Mouse (Mus musculus): ENCODE measurements at regions not wholly inside any gene's neighbourhood (a gene's known extent, or its start where the extent isn't known, plus 50 kb on each side); places are given as distances from the start of the nearest gene placed in this dataset.

GRCm38 (mm10) chr12:16218906-16219305, 391.9 kb downstream of the Lpin1 start:
- no peak for TF ChIP-seq MAFK (IDR thresholded peaks at IDR 0.05; ENCODE audit: insufficient read depth, low read depth, low read length)
- no peak for TF ChIP-seq ZC3H11A (IDR thresholded peaks at IDR 0.05; ENCODE audit: borderline replicate concordance, low read depth, low read length)
- no peak for TF ChIP-seq HCFC1 (IDR thresholded peaks at IDR 0.05; ENCODE audit: borderline replicate concordance, insufficient read depth, low read length)
- in situ Hi-C loops (cut with MboI; ENCODE audit: low sequenced_read_pairs in 2 of 2, unreplicated experiment in 2 of 2) = no loop called here
- no peaks in the 10 kb centered on the region for H3K9me3 ChIP-seq (ENCODE audit: control insufficient read depth, insufficient read depth, low read depth, low read length)
- DNase-seq (ENCODE audit: low read depth, low spot score) = no peak
- H3K9ac ChIP-seq (ENCODE audit: insufficient read depth, low read depth, low read length, poor library complexity, severe bottlenecking) = no peak overlapping the region
- no peak overlapping the region for H3K27ac ChIP-seq (ENCODE audit: insufficient read depth, low read depth, low read length, poor library complexity, severe bottlenecking)
- H3K4me1 ChIP-seq (ENCODE audit: control insufficient read depth in 2 of 2, insufficient read depth in 2 of 2, low read length in 2 of 2, poor library complexity in 1 of 2) = no peaks in the 10 kb centered on the region
- no peaks in the 10 kb centered on the region for H3K36me3 ChIP-seq (ENCODE audit: control insufficient read depth, insufficient read depth, low read length, poor library complexity, severe bottlenecking)
- no peak overlapping the region for H3K4me3 ChIP-seq (ENCODE audit: insufficient read depth in 1 of 2, low read depth in 1 of 2, low read length in 2 of 2, poor library complexity in 1 of 2, severe bottlenecking in 1 of 2)

- Histone ChIP-seq H3K9me3 (ENCODE audit: control insufficient read depth, insufficient read depth, low read depth, low read length) (no peaks in the 10 kb centered on the region), H3K9ac (ENCODE audit: insufficient read depth, low read depth, low read length, poor library complexity, severe bottlenecking) (no peak overlapping the region), H3K4me3 (ENCODE audit: insufficient read depth in 1 of 2, low read depth in 1 of 2, low read length in 2 of 2, poor library complexity in 1 of 2, severe bottlenecking in 1 of 2) (no peak overlapping the region), H3K36me3 (ENCODE audit: control insufficient read depth, insufficient read depth, low read length, poor library complexity, severe bottlenecking) (no peaks in the 10 kb centered on the region), H3K27ac (ENCODE audit: insufficient read depth, low read depth, low read length, poor library complexity, severe bottlenecking) (no peak overlapping the region), H3K4me1 (ENCODE audit: control insufficient read depth in 2 of 2, insufficient read depth in 2 of 2, low read length in 2 of 2, poor library complexity in 1 of 2) (no peaks in the 10 kb centered on the region)
- in situ Hi-C loops (cut with MboI; ENCODE audit: low sequenced_read_pairs in 2 of 2, unreplicated experiment in 2 of 2) = no loop called here
- no peak for DNase-seq (ENCODE audit: low read depth, low spot score)
- TF ChIP-seq ZNF384 (IDR thresholded peaks at IDR 0.05; ENCODE audit: low read depth, low read length) (0 out of 2 replicates have a peak, but pooled peaks have one; percentile 8), CHD2 (IDR thresholded peaks at IDR 0.05; ENCODE audit: low read depth, low read length) (no peak)
Measured at GRCm38 (mm10) chr12:16210553-16210952, 393.8 kb upstream of the Trib2 start.

GRCm38 (mm10) chr12:16210111-16210510, 393.4 kb upstream of the Trib2 start:
- Histone ChIP-seq H3K4me1 (ENCODE audit: control insufficient read depth in 2 of 2, insufficient read depth in 2 of 2, low read length in 2 of 2, poor library complexity in 1 of 2) (no peaks in the 10 kb centered on the region), H3K36me3 (ENCODE audit: control insufficient read depth, insufficient read depth, low read length, poor library complexity, severe bottlenecking) (no peaks in the 10 kb centered on the region), H3K4me3 (ENCODE audit: insufficient read depth in 1 of 2, low read depth in 1 of 2, low read length in 2 of 2, poor library complexity in 1 of 2, severe bottlenecking in 1 of 2) (no peak overlapping the region), H3K9ac (ENCODE audit: insufficient read depth, low read depth, low read length, poor library complexity, severe bottlenecking) (no peak overlapping the region), H3K9me3 (ENCODE audit: control insufficient read depth, insufficient read depth, low read depth, low read length) (no peaks in the 10 kb centered on the region), H3K27ac (ENCODE audit: insufficient read depth, low read depth, low read length, poor library complexity, severe bottlenecking) (no peak overlapping the region)
- TF ChIP-seq ZC3H11A (IDR thresholded peaks at IDR 0.05; ENCODE audit: borderline replicate concordance, low read depth, low read length) = no peak
- TF ChIP-seq MAFK (IDR thresholded peaks at IDR 0.05; ENCODE audit: insufficient read depth, low read depth, low read length) = no peak
- no peak for TF ChIP-seq ZNF384 (IDR thresholded peaks at IDR 0.05; ENCODE audit: low read depth, low read length)
- TF ChIP-seq CHD2 (IDR thresholded peaks at IDR 0.05; ENCODE audit: low read depth, low read length) = no peak
- no peak for TF ChIP-seq HCFC1 (IDR thresholded peaks at IDR 0.05; ENCODE audit: borderline replicate concordance, insufficient read depth, low read length)
- in situ Hi-C loops (cut with MboI; ENCODE audit: low sequenced_read_pairs in 2 of 2, unreplicated experiment in 2 of 2) = no loop called here
- no peak for DNase-seq (ENCODE audit: low read depth, low spot score)

- Histone ChIP-seq H3K4me1 (ENCODE audit: control insufficient read depth in 2 of 2, insufficient read depth in 2 of 2, low read length in 2 of 2, poor library complexity in 1 of 2) (no peaks in the 10 kb centered on the region), H3K27ac (ENCODE audit: insufficient read depth, low read depth, low read length, poor library complexity, severe bottlenecking) (no peak overlapping the region), H3K9me3 (ENCODE audit: control insufficient read depth, insufficient read depth, low read depth, low read length) (no peaks in the 10 kb centered on the region), H3K36me3 (ENCODE audit: control insufficient read depth, insufficient read depth, low read length, poor library complexity, severe bottlenecking) (no peaks in the 10 kb centered on the region), H3K4me3 (ENCODE audit: insufficient read depth in 1 of 2, low read depth in 1 of 2, low read length in 2 of 2, poor library complexity in 1 of 2, severe bottlenecking in 1 of 2) (no peak overlapping the region), H3K9ac (ENCODE audit: insufficient read depth, low read depth, low read length, poor library complexity, severe bottlenecking) (no peak overlapping the region)
- TF ChIP-seq ZC3H11A (IDR thresholded peaks at IDR 0.05; ENCODE audit: borderline replicate concordance, low read depth, low read length) (no peak), CHD2 (IDR thresholded peaks at IDR 0.05; ENCODE audit: low read depth, low read length) (no peak), ZNF384 (IDR thresholded peaks at IDR 0.05; ENCODE audit: low read depth, low read length) (no peak), HCFC1 (IDR thresholded peaks at IDR 0.05; ENCODE audit: borderline replicate concordance, insufficient read depth, low read length) (no peak), MAFK (IDR thresholded peaks at IDR 0.05; ENCODE audit: insufficient read depth, low read depth, low read length) (no peak)
- DNase-seq (ENCODE audit: low read depth, low spot score) = no peak
- in situ Hi-C loops (cut with MboI; ENCODE audit: low sequenced_read_pairs in 2 of 2, unreplicated experiment in 2 of 2) = no loop called here
Measured at GRCm38 (mm10) chr12:16204941-16205340, 388.2 kb upstream of the Trib2 start.

GRCm38 (mm10) chr12:16196917-16197316, 380.2 kb upstream of the Trib2 start:
- TF ChIP-seq ZC3H11A (IDR thresholded peaks at IDR 0.05; ENCODE audit: borderline replicate concordance, low read depth, low read length) (no peak), MAFK (IDR thresholded peaks at IDR 0.05; ENCODE audit: insufficient read depth, low read depth, low read length) (no peak), CHD2 (IDR thresholded peaks at IDR 0.05; ENCODE audit: low read depth, low read length) (no peak), HCFC1 (IDR thresholded peaks at IDR 0.05; ENCODE audit: borderline replicate concordance, insufficient read depth, low read length) (no peak), ZNF384 (IDR thresholded peaks at IDR 0.05; ENCODE audit: low read depth, low read length) (no peak)
- Histone ChIP-seq H3K9ac (ENCODE audit: insufficient read depth, low read depth, low read length, poor library complexity, severe bottlenecking) (no peak overlapping the region), H3K27ac (ENCODE audit: insufficient read depth, low read depth, low read length, poor library complexity, severe bottlenecking) (no peak overlapping the region), H3K4me1 (ENCODE audit: control insufficient read depth in 2 of 2, insufficient read depth in 2 of 2, low read length in 2 of 2, poor library complexity in 1 of 2) (no peaks in the 10 kb centered on the region), H3K4me3 (ENCODE audit: insufficient read depth in 1 of 2, low read depth in 1 of 2, low read length in 2 of 2, poor library complexity in 1 of 2, severe bottlenecking in 1 of 2) (no peak overlapping the region), H3K9me3 (ENCODE audit: control insufficient read depth, insufficient read depth, low read depth, low read length) (no peaks in the 10 kb centered on the region), H3K36me3 (ENCODE audit: control insufficient read depth, insufficient read depth, low read length, poor library complexity, severe bottlenecking) (no peaks in the 10 kb centered on the region)
- in situ Hi-C loops (cut with MboI; ENCODE audit: low sequenced_read_pairs in 2 of 2, unreplicated experiment in 2 of 2) = no loop called here
- no peak for DNase-seq (ENCODE audit: low read depth, low spot score)

Measured in ES-E14 (cell line).